Mouse (Mus musculus) layer of hippocampus, postnatal 14 days (tissue): ENCODE measurements around the gene Myof. TPM values are rescaled to one million over a fixed set of nuclear protein-coding genes. Genes with fewer than 3 reads are reported as not detected.

Source experiments
- DNase-seq, 2 experiments: peaks; one replicate each; pipeline ENCODE4 v3.0.0; 2021 to 2022; ENCODE audit warnings: low spot score in 2 of 2, mixed read lengths in 1 of 2
- total RNA-seq, 2 experiments: library from RNA; stranded (reverse); gene quantifications; 2 replicates each; pipeline ENCODE4 v1.2.3; 2021

The Myof gene
- total RNA-seq, 2 experiments from 2014 or later: 5.6 to 7.9 TPM

DNA sequence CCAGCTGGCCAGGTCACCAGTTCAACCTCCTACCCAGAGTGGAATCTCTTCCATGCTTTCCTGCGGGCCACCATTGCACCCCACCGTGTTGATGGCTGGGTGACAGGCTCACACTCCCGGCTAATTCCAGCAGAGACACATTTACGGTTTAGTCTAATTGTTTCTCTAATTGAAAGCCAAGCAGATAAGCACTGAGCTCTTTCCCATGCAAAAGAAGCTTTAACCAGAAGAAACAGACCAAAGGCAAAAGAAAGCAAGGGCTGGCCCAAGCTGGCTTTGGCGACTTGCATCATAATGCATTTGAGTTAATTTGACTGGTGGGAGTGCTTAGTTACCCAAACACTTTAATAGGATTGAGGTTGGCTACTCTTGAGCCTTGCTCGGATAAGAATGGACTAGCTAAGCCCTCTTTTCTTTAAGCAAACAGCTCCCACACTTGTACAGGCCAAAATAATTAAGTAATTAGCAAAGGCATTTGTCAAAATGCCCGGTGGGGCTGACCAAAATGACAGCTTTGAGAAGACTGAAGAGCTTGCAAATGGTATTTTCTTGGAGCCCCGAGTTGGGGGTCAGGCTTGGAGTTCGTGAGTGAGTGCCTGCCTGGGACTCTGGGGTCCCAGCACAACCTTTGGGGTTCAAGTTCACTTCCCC lies 161.8 kb downstream of the Myof start:
- DNase-seq: peak in 1 of 2 experiments; percentile 16

DNA sequence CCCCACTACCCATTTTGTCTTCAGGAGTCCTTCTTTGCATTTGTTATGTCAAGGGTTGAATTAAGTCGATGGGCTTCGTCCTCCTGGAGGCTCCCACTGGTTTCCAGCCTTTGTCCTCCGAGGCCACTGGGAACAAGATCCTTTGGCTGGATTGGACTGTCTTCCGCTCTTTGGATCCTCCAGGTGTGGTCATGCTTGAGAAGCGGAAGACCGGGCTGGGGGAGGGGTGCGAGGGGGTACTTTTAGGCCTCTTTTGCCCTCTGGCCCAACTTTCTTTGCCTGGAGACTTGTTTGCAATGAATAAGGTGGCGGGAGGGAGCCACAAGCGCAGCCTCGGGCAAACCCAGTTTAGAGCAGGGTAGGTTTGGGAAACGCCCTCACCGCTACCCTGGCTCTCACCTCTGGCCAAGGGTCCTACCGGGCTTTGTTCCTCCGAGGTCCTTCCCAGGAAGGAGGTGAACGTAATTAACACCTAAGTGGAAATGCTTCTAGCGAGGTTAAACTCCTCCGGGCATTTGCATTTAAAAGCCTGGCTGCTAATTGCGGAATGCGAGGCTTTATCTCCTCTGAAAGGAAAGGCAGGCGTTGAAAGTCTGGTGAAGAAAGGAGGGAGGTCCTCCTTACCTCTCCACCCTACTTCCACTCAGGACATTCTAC lies 165.7 kb downstream of the Myof start:
- no peak for DNase-seq

DNA sequence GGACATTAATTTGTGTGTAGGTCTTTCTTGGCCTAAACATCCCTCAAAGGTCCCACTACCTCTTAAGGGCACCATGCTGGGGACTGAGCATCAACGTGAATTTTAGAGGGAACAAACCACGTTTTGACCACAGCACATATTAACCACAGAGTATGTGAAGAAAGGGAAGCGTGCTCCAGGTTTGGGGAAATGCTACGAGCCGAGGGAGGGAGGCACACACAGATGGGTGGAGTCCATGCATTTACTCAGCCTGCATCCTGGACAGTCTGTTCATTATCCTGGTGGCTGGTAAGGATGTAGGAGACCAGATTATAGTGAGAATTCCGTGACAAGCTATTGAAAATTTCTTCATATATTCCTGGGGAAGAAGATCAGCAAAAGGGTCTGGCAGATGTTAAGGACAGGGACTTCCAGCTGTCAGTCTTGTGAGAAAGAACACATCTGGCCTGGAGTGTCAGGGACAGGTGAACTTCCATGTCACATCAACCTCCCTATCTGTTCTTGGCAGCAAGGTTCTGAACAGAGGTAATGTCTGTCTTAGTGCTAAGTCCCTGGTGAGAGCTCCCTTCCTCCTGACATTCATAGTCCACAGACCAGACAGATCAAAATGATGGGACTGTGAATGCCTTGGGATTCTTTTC lies 166.7 kb downstream of the Myof start:
- no peak for DNase-seq

DNA sequence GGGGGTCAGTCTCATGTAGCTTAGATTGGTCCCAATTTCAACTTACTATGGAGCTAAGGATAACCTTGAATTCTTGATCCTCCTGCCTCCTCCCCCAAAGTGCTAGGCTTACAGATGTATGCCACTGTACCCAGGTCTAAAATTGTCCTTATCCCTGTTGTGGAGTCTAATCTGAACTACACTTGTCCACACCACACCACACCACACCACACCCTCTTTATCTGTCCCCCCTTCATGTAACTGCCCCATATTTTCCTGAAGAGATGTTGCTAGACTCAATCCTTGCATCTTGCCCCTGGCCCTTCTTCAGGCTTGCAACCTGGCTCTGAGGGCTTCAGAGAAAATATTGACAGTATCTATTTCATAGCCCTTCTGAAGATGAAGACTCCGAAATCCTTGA lies 169.9 kb downstream of the Myof start:
- no peak for DNase-seq

DNA sequence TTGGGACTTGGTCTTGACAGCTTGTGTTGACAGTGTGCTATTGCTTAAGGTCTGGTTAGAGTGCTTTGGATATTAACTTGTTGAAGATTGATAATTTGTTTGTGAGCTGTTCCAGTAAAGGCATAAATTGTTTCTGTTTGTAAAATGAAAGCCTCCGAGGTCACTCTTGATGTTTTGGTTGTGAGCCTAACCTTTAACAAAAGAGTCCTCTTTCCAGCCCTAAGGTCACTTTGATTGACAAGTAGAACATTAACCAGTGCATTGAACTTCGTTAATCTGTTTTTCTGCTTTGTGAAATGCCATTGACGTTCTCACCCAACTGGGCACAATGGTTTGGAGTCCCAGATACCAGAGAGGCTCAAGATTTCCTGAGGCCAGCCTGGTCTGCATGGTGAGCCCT lies 175.8 kb downstream of the Myof start:
- DNase-seq: no peak

DNA sequence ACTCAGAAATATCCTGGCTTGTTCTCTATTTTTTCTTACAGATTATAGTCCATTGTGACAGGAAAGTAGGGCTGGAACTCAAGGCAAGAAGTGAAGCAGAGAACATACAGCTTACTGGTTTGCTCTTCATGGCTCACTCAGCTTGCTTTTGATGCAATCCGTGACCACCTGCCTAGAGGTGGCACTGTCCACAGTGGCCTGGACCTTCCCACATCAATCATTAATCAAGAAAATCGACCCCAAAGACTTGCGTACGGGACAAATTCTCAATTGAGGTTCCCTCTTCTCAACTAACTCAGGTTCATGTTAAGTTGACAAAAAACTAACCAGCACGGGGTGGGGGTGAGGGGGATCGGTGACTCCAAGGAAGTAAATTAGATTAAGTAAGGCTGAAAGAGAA lies 176.4 kb downstream of the Myof start:
- DNase-seq: no peak

DNA sequence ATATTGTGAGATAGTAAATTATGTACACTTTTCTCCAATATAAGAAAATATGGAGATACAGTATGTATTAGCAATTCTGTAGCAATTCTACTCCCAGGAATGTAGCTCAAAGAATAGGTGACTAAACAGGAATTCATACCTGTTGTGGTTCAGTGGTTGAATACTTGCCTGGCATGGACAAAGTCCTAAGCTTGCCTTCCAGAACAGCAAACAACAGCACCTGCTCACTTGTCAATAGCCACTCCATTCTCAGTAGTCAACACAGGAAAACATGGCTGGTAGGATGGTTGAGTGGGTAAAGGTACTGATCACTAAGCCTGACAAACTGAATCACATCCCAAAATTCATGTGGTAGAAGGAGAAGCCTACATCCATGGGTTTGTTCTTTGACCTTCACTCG lies 182.2 kb downstream of the Myof start:
- DNase-seq: no peak

DNA sequence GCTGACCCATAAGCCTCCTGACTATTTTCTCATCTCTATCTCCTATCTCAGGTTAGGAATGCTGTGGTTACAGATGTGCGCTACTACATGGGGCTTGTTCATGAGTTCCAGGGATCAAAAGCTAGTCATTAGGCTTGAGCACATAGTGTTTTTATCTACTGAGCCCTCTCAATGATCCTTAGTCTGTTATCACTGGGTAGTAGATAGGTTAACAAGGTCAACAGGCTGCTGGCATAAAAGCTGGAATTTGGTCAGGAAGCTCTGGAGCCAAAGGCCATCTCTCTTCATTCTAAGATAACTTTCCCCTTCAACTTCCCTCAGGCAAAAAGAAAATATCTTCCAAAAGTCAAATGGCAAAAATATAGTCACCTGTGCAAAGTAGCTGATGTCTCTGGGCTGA lies 183.1 kb downstream of the Myof start:
- DNase-seq: no peak

DNA sequence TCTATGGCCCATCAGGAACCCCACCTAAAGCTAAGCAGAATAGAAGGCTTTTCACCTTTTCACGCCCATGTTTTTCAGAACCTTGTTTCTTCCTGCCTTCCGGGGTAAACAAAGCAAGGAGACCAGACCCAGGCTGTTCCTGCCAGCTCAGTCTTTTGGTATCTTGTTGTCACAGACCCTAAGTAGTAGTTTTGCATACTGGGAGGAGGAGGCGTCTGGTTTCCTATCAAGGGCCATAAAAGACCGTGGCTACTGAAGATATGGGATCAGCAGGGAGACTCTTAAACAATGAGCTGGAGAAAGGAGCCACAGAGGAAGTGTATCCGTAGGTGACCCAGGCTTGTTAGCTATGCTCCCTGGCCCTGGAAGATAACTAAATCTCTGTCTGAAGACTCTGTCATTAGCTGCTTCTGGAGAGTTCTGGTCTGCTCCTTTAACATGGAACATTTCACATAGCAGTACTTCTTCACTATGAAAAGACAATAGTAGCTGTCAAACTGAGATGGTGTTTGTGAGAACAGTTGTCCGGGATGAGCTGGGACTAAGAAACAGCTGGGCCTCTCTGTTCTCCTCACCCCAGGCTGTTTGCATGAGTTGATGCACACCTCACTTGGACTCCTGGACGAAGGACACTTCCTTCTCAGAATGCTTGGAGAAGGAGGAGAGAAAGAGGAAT lies 184.8 kb downstream of the Myof start:
- DNase-seq: no peak

DNA sequence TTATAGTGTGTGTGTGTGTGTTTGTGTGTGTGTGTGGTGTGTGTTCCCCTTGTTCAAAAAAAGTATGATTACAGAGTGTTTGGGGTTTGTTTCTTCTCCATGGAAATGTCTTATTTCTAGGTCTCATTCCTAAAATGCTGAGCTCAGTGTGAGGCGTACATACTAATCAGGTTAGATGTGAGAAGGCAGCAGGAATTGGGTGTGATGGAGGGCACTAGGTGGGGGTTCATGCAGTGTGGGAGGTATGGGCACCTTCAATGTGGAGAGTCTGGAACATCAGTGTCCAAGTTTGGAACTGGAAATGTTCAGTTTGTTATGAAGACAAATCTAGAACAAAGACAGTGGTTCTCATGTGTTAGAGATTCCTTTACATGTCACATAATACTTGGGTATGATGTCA lies 191.3 kb downstream of the Myof start:
- DNase-seq: no peak

DNA sequence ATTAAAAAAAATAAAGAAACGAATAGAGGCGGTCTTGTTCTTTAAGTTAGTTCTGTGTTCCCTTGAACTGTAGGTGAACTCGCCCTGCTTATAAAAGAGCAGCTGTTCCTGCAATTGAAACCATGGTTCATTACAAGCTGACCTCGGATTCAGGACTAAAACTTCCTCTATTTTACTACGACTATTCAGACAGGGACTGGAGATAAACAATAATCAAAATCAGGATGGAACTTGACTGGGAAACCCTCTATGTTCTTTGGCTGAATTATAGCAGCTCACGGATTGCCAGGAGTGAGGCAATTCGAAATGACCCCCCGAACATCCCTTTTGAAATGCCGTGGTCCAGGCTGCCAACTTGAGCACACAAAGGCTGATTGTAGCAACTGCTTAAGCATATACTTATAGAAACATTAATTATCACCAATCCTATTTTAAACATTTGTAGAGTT lies 191.8 kb downstream of the Myof start:
- DNase-seq: no peak

Other genes with a start within 250 kb of the Myof start
- gene Cep55, start 11.4 kb upstream of the Myof start, total RNA-seq: 1 to 10 TPM in 1 of 2 experiments, under 1 TPM in 1; 0.45 to 1.3 TPM
- gene Ffar4, start 53.5 kb upstream of the Myof start, total RNA-seq: not detected
- 1 to 10 TPM; 6.1 to 6.6 TPM for gene Rbp4, start 81.7 kb upstream of the Myof start, total RNA-seq
- under 1 TPM in 1 of 2 experiments, not detected in 1; 0.12 TPM for gene Pde6c, start 89.2 kb upstream of the Myof start, total RNA-seq
- 10 to 100 TPM; 16.4 to 18.1 TPM for gene Fra10ac1, start 180.6 kb upstream of the Myof start, total RNA-seq
- gene Lgi1, start 221.0 kb upstream of the Myof start, total RNA-seq: 100 to 1,000 TPM; 155 to 168 TPM